8 mouse cellular contexts compared by ENCODE assay signal in genomic region chr9:108809188-108809587, GRCm38 (mm10). TPM values are rescaled to one million over a fixed set of nuclear protein-coding genes. Genes with fewer than 3 reads are reported as not detected.
DNase-seq lines count a peak whose midpoint lies in the region; ATAC-seq lines count a peak whose summit lies in the region.

No protein-coding gene starts in this region.

- peak; percentile 9 for DNase-seq in ovary, postnatal 36 days (ENCODE audit: low spot score)
- DNase-seq in ovary, adult 18-20 months (ENCODE audit: low spot score) = no peak
- DNase-seq in kidney, postnatal 36 days = peak; percentile 57 to 67
- no peak for DNase-seq in thymus, postnatal 14 days
- DNase-seq in testis, postnatal 10 days (ENCODE audit: low spot score) = no peak

- peaks cover 31% of the 10 kb centered on the region for H3K4me1 ChIP-seq in heart, embryonic 16.5 days (ENCODE audit: control insufficient read depth, insufficient read depth, low read length)

- WGBS in heart, embryonic 16.5 days = 50% methylated on average over 5 of the region's 5 CpGs

- no peaks in the 10 kb centered on the region for H3K27me3 ChIP-seq in heart, embryonic 16.5 days (ENCODE audit: control insufficient read depth, insufficient read depth, low read length)

- peak; percentile 57 for ATAC-seq in heart, embryonic 16.5 days (replicated peaks; ENCODE audit: extremely low read depth, insufficient read depth, low FRiP score)
- ATAC-seq in megakaryocyte progenitor cell, adult 5-6 weeks (replicated peaks; ENCODE audit: poor library complexity) = peak; percentile 30
- no peak for ATAC-seq in erythroid progenitor cell, adult 5-6 weeks (replicated peaks; ENCODE audit: low FRiP score, poor library complexity, severe bottlenecking)

- H3K27ac ChIP-seq in heart, embryonic 16.5 days (ENCODE audit: low read length) = peak overlapping the region; percentile 53

- peak overlapping the region; percentile 95 for H3K4me2 ChIP-seq in heart, embryonic 16.5 days (ENCODE audit: low read depth, low read length)

- peak overlapping the region; percentile 93; the same call in 1 of the 2 replicates for H3K9ac ChIP-seq in heart, embryonic 16.5 days (ENCODE audit: low read length)

- H3K36me3 ChIP-seq in heart, embryonic 16.5 days (ENCODE audit: control insufficient read depth, insufficient read depth) = peaks cover 26% of the 10 kb centered on the region

- peak overlapping the region; percentile 86 for H3K4me3 ChIP-seq in heart, embryonic 16.5 days (ENCODE audit: low read length)

- H3K9me3 ChIP-seq in heart, embryonic 16.5 days (replicated peaks; ENCODE audit: control insufficient read depth, low read length) = no peaks in the 10 kb centered on the region

RNA-seq across cellular contexts. Expression of gene Nckipsd, which starts 1.0 kb away (rescaled TPM):
- 10.0 and 14.5 TPM in 2 replicates for polyA plus RNA-seq in heart, embryonic 16.5 days (2015; fragmentation: Nextera tagmentation; extraction: Ambion mirVana)
- total RNA-seq in megakaryocyte progenitor cell, adult 5-6 weeks (2015) = 8.4 and 8.7 TPM in 2 replicates
- 5.0 and 5.5 TPM in 2 replicates for total RNA-seq in megakaryocyte progenitor cell, adult 5-6 weeks (2017)
- total RNA-seq in erythroid progenitor cell, adult 5-6 weeks (2015; ENCODE audit: low replicate concordance) = 2.9 and 6.1 TPM in 2 replicates
- 9.8 and 20.6 TPM in 2 replicates for total RNA-seq in erythroid progenitor cell, adult 5-6 weeks (2017; ENCODE audit: low replicate concordance)

RNA-seq across cellular contexts. Expression of gene Celsr3, which starts 16.9 kb away (rescaled TPM):
- polyA plus RNA-seq in heart, embryonic 16.5 days (2015; fragmentation: Nextera tagmentation; extraction: Ambion mirVana) = 0.05 and 0.13 TPM in 2 replicates
- total RNA-seq in megakaryocyte progenitor cell, adult 5-6 weeks (2015) = 4.5 and 5.4 TPM in 2 replicates
- total RNA-seq in megakaryocyte progenitor cell, adult 5-6 weeks (2017) = 1.5 and 2.5 TPM in 2 replicates
- 2.9 and 4.3 TPM in 2 replicates for total RNA-seq in erythroid progenitor cell, adult 5-6 weeks (2015; ENCODE audit: low replicate concordance)
- total RNA-seq in erythroid progenitor cell, adult 5-6 weeks (2017; ENCODE audit: low replicate concordance) = 0.51 and 0.61 TPM in 2 replicates

RNA-seq across cellular contexts. Expression of gene Ip6k2, which starts 25.6 kb away (rescaled TPM):
- 27.2 and 31.0 TPM in 2 replicates for polyA plus RNA-seq in heart, embryonic 16.5 days (2015; fragmentation: Nextera tagmentation; extraction: Ambion mirVana)
- 12.9 and 21.1 TPM in 2 replicates for total RNA-seq in megakaryocyte progenitor cell, adult 5-6 weeks (2015)
- 40.9 and 50.6 TPM in 2 replicates for total RNA-seq in megakaryocyte progenitor cell, adult 5-6 weeks (2017)
- total RNA-seq in erythroid progenitor cell, adult 5-6 weeks (2015; ENCODE audit: low replicate concordance) = 16.2 and 32.7 TPM in 2 replicates
- total RNA-seq in erythroid progenitor cell, adult 5-6 weeks (2017; ENCODE audit: low replicate concordance) = 32.5 and 80.9 TPM in 2 replicates

RNA-seq across cellular contexts. Expression of gene Slc26a6, which starts 43.9 kb away (rescaled TPM):
- 7.6 and 7.8 TPM in 2 replicates for polyA plus RNA-seq in heart, embryonic 16.5 days (2015; fragmentation: Nextera tagmentation; extraction: Ambion mirVana)
- total RNA-seq in megakaryocyte progenitor cell, adult 5-6 weeks (2015) = 7.2 and 11.7 TPM in 2 replicates
- 3.0 and 4.7 TPM in 2 replicates for total RNA-seq in megakaryocyte progenitor cell, adult 5-6 weeks (2017)
- total RNA-seq in erythroid progenitor cell, adult 5-6 weeks (2015; ENCODE audit: low replicate concordance) = not detected in 2 replicates
- total RNA-seq in erythroid progenitor cell, adult 5-6 weeks (2017; ENCODE audit: low replicate concordance) = not detected in 2 replicates

Comparison
In these comparisons a context has a peak if more than half of its experiments do, and no peak if none do; other contexts are left out.
1. DNase-seq: peak in ovary, postnatal 36 days (single experiment) and kidney, postnatal 36 days (2 of 2); none in ovary, adult 18-20 months (single experiment), thymus, postnatal 14 days (single experiment) and testis, postnatal 10 days (single experiment).